Mouse (Mus musculus): ENCODE results near the gene Map4k4.

Map4k4 gene

DNA sequence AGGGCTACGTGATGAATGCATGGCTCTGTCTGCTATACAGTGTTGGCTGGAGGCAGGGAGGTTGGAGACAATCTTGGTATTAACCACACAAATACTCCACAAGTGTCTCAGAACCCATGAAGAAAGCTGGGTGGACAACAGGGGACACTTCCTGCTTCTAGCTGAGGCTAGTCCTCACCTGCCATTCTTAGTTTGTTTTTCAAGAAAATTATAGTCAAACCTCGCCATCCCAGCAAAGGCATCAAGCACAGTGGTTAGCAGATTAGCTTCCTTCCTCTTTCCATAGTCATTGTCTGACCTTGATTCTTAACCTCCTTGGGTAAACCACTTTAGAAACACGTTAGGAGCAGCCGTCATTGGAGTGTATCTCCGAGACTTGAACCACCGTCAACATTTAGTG, 145.0 kb downstream of the Map4k4 start:
- no peak for DNase-seq (ENCODE audit: low spot score)

DNA sequence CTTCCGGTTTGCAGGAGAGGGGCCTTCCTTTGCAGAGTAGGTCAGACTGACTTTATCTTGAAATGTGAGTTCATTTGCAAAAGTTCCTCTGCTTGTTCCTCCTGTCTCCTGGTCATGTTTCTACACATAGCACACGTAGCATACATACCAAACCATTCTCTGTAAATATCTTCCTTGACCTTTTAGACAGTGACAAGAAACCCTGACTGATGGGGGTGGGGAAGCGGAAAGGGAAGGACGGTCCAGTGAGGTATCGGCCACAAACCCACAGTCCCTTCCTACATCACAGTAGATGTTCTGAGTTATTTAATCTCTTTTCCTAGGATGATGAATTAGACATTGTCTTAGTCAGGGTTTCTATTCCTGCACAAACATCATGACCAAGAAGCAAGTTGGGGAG, 145.9 kb downstream of the Map4k4 start:
- DNase-seq (ENCODE audit: low spot score): no peak

DNA sequence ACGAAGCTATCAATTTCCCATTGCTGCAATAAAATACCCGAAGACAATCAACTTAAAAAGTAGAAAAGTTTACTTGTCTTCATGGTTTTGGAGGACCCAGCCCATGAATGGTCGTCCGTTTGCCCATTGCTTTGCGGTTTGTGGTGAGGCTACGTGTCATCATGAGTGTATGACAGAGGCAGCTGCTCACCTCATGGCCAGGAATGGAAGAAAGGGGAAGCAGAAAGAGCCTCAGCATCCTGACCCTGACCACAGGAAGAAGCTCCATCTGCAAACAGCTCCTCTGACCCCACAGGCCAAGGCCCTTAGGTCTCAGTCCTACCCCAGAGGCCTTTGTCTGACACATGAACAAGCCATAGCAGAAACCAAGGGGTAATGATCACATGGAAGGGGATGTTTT, 150.4 kb downstream of the Map4k4 start:
- DNase-seq (ENCODE audit: low spot score): no peak

DNA sequence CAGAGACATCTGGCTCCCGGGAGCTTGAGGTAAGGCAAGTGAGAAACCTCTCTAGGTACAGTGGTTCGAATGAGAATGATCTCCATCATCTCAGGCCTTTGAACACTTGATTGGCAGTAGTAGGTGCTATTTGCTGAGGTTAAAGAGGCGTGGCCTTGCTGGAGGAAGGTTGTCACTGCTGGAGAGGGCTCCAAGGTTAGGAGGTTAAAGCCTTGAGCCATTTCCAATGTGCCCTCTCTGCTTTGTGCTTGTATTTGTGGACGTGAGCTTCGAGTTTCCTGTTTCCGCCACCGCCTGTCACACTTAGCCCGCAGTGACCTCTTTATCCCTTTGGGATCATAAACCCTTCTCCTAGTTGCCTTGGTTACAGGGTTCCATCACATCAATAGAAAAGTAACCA, 151.4 kb downstream of the Map4k4 start:
- DNase-seq (ENCODE audit: low spot score): no peak

DNA sequence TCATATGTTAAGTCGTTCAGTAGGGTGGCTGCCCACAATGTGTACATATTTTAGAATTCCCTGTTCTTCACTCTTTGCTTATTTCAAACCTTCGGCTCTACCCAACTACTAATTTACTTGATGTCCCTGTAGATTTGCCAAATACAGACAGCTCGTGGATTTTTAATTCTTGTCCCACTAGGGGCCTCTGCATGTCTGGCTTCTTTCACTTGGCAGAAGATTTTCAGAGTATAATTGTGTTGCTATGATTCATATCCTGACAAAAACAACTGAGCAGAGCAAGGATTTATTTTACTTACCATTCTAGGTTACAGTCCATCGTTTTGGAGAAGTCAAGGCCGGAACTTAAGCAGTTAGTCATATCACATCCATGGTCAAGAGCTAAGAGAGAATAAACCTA, 152.4 kb downstream of the Map4k4 start:
- no peak for DNase-seq (ENCODE audit: low spot score)

DNA sequence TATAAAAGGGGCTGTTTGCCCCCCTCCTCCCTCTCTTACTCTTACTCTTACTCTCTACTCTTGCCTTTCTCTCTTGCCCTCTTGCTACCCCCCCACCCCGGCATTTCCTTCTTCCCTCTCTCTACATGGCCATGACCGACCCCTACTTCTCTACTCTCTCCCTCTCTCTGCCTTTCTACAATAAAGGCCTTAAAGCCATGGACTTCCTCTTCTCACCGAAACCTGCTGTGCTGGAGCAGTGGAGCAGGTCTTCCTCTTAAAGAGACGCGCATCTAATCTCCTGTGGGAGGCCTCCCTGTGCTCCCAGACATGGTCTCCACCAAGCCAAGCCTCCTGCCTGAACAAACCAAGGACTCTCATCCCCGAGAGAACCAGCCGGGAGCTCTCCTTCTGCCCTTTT, 154.3 kb downstream of the Map4k4 start:
- DNase-seq (ENCODE audit: low spot score): no peak

DNA sequence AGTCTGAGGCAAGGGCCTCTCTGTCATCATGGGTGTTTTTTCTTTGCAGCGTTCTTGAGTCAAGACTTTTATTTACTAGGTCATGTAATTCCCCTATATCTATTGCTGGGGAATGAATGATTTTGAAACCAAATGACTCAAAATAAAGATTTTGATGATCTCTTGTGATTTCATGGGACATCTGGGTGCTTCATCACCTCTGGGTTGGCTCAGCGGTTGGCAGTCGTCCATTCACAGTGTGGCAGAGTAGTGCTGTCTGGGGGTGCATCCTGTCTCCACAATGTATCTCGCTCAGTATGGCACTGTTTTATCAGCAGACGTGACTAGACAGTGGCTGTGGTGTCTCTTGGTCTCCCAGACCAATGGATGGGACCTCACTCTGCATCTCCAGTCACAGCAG, 155.2 kb downstream of the Map4k4 start:
- DNase-seq (ENCODE audit: low spot score): no peak

DNA sequence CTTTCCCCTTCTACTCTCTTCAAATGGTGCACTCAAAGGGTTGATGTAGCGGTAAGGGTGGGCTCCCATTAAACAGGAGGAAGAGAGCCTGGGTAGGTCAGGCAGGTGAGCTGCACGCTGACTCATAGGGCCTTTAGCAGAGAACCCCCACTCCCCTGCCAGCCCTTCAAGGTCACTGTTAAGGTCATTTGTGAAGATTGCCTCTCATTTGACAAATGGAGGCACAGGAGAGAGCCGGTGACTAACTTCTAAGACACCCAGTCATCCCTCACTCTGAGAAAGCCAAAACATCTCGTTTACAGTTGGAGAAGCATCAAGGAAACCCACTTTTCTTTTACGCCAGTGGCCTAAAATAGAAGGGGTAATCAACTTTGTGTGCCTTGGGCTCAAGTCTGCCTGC, 156.6 kb downstream of the Map4k4 start:
- no peak for DNase-seq (ENCODE audit: low spot score)

DNA sequence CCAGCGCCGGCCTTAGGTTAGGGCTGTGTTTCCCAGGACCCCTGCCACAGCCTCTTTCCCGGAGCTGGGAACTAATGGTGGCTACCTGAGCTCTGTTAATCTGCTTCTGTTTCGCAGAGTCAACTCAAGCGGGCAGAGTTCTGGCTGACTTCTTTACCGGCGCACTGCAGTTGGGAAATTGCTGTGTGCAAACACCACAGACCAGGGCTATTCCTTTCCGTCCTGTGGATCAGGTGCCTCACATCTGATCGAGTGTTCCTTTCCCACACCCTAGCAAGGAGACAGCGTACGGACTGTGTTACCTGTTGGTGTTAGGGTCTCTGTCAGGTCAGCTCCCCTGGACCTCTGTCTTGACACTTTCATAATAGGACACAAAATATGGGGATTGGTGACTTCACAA, 157.3 kb downstream of the Map4k4 start:
- no peak for DNase-seq (ENCODE audit: low spot score)

DNA sequence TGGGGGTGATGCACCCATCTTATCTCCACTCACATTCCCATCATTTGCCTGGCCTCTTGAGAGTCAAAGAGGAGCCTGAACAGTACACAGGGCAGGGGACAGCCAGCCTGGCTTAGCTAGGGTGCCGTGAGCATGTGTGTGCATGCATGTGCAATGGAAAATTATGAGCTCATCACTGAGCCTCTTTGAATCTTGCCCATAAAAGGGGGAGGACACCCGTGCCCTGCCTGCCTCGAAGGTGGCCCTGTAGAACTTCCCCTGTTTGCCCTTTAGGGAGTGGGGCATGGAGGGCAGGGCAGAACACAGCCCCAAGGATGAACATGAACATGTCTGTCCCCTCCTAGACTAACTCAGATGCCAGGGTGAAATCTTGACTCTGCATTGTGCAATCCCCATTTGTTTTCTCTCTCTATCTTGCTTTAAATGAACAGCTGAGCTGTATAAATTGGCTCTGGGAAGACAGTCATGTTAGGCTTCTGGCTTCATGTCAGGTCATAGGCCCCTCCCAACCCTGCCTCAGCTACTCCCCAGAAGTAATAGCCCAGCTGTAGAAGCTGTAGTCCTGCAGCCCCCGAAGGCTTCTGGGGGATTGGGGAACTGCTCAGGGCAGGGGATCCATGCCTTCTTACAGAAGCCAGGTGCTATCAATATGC, 158.5 kb downstream of the Map4k4 start:
- DNase-seq (ENCODE audit: low spot score): no peak

DNA sequence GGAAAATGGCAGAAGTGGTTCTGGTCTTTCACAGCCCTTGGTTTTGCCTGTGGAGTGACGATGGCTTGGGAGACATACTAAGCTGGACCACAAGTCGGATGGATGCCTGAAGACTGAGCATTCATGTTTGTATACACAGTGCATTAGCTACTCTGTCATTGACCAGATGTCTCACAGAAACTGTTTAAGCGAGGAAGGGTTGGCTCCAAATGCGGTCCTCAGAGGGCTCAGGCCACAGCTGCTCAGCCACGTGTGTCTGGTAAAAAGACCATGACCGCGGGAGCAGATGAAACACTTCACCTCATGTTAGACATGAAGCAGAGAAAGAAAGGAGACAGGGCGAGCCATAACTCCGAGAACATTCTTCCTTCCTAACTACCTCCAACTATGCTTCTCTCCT, 160.6 kb downstream of the Map4k4 start:
- DNase-seq (ENCODE audit: low spot score): no peak

DNA sequence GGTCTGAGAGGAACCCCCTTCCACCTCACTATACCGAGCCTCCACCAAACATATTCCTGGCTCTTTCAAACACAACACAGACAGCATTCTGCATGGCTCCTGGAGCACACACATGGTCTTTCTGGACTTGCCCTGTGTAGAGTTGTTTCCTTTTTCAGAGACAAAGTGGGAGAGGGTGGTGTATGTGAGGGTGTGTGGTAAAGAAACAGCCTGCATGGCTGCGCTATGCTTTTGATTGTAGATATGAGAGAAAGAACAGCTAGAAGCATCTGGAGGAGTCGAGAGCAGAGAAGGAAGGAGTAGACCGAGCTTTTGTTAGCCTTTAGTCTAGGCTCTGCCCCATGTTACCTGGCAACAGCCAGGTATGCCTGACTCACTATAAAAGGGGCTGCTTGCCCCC, 162.7 kb downstream of the Map4k4 start:
- no peak for DNase-seq (ENCODE audit: low spot score)

DNA sequence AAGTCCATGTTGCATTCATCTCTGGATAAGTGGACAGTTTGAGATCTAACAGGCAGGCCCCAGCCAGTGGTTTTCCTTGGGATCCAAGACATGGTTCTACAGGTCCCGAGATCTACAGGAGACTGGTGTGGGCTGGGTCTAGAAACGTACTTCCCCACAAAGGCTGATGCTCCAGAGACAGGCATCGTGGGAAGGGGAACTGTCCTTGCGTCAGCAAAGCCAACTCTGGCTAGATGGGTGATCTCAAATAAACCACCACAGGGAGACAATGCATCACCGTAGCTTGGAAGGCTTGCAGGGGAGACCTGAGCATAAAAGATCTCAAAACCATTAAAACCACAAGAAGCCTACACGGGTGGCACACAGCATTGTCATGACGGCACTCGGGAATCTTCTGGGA, 163.8 kb downstream of the Map4k4 start:
- no peak for DNase-seq (ENCODE audit: low spot score)

DNA sequence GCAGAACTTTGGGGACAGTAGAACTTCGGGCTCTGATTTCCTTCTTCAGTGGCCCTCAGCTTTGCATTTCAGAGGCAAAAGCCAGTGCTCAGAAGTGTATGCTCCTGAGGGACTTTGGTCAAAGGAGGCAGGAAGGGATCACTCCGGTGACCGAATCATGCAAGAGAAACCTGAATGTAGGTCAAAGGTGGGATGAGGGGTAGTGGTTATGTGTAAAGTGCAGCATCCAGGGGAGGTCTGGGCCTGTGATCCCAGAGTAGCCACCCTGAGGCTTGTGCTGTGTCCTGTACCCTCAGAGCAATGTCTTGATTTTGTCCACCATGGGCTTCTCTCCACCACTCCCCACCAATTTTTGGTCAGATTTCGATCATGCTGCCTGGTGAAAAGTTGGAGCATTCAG, 171.8 kb downstream of the Map4k4 start:
- DNase-seq (ENCODE audit: low spot score): no peak

DNA sequence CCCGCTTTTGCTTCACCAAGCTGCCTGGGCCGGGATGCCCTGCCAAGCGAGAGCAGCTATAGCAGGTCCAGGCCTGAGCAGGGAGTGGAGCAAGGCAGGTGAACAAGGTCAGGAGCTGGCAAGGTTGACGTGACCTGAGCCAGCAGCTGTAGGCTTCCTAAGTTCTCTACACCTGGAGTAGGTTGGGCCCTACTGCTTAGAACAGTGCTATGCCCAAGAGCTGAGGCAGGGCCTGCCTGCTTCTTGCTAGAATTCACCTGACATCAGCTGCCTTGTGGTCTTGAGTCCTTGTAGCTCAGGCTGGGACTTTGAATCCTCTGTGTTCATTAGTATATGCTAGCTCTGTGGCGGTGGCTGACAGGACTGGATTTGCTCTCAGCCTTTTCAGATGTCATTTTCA, 173.1 kb downstream of the Map4k4 start, which contains the start of gene Il1r2:
Gene Il1r2, plus strand, starts transcription at position 301 of the 400 bp plus-strand sequence.
- no peak for DNase-seq (ENCODE audit: low spot score)
